Mouse (Mus musculus) ES-E14 (cell line): ENCODE results near the gene Zfr2.

Experiments used
- CHD2 ChIP-seq: IDR thresholded peaks from 2 replicates; pipeline ENCODE4 v1.6.1; 2014; ENCODE audit warnings: mild to moderate bottlenecking, low read depth, low read length, inconsistent platforms
- HCFC1 ChIP-seq: IDR thresholded peaks from 2 replicates; pipeline ENCODE4 v1.6.1; 2012; ENCODE audit warnings: low read length, inconsistent platforms, borderline replicate concordance; ENCODE audit not compliant: insufficient read depth
- MAFK ChIP-seq: IDR thresholded peaks from 2 replicates; pipeline ENCODE4 v1.6.1; 2014; ENCODE audit warnings: mild to moderate bottlenecking, low read depth, low read length, inconsistent platforms; ENCODE audit not compliant: insufficient read depth
- ZC3H11A ChIP-seq: IDR thresholded peaks from 2 replicates; pipeline ENCODE4 v1.6.1; 2012; ENCODE audit warnings: low read depth, mild to moderate bottlenecking, inconsistent platforms, low read length, borderline replicate concordance
- ZNF384 ChIP-seq: IDR thresholded peaks from 2 replicates; pipeline ENCODE4 v1.6.1; 2012; ENCODE audit warnings: low read depth, low read length, inconsistent platforms

DNA sequence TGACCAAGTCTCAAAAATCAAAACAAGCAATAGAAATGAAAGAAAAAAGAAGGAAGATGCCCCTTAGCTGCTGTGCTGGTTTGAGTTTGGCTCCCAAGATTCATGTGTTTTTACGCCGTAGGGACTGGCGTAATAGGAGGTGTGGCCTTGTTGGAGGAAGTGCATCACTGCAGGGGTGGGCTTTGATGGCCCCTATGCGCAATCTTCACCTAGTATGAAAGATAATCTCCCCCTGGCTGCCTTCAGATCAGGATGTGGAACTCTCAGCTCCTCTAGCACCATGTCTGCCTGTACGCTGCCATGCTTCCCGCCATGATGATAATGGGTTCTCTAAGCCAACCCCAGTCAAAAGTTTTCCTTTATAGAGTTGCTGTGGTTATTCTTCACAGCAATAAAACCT, 16.7 kb upstream of the Zfr2 start:
- TF ChIP-seq MAFK (no peak), ZNF384 (no peak), CHD2 (no peak), ZC3H11A (no peak), HCFC1 (no peak)
